Mouse (Mus musculus) stomach, postnatal 0 days (tissue): Measurements from ENCODE around the gene Igsf21. TPM values are rescaled to one million over a fixed set of nuclear protein-coding genes. Genes with fewer than 3 reads are reported as not detected.
A peak's percentile ranks its signal among the peaks of the same experiment; 100 is the strongest.

Experiments used
- ATAC-seq: fragments of 200-750 bp; cut with Nextera tagmentation; 2 replicates; pipeline ENCODE4 v1.8.0; 2017; ENCODE audit not compliant: low FRiP score, low TSS enrichment
- DNase-seq: peaks from one replicate; pipeline ENCODE4 v3.0.0-alpha.2; 2016; ENCODE audit warnings: low spot score
- H3K27ac ChIP-seq: fragments of 300-500 bp; sonication (generic); replicated peaks from 2 replicates; pipeline ENCODE4 v1.5.1; 2014; ENCODE audit warnings: mild to moderate bottlenecking, control low read depth
- H3K27me3 ChIP-seq: fragments of 300-500 bp; sonication (generic); 2 replicates; pipeline ENCODE4 v1.6.1; 2014; ENCODE audit warnings: low read length; ENCODE audit not compliant: control insufficient read depth, insufficient read depth
- H3K36me3 ChIP-seq: fragments of 300-500 bp; sonication (generic); 2 replicates; pipeline ENCODE4 v1.6.1; 2014; ENCODE audit warnings: low read length, mixed read lengths; ENCODE audit not compliant: control insufficient read depth, insufficient read depth
- H3K4me1 ChIP-seq: fragments of 300-500 bp; sonication (generic); replicated peaks from 2 replicates; pipeline ENCODE4 v1.6.1; 2014; ENCODE audit warnings: antibody characterized with exemption; ENCODE audit not compliant: control insufficient read depth, insufficient read depth
- H3K4me2 ChIP-seq: fragments of 300-500 bp; sonication (generic); replicated peaks from 2 replicates; pipeline ENCODE4 v1.6.1; 2014; ENCODE audit warnings: low read depth, mild to moderate bottlenecking, control low read depth, moderate library complexity
- H3K4me3 ChIP-seq: fragments of 300-500 bp; sonication (generic); 2 replicates; pipeline ENCODE4 v1.5.1; 2014; ENCODE audit warnings: low read depth, low read length, control low read depth
- H3K9ac ChIP-seq: fragments of 300-500 bp; sonication (generic); 2 replicates; pipeline ENCODE4 v1.6.1; 2014; ENCODE audit warnings: mild to moderate bottlenecking, low read length, control low read depth, mixed read lengths
- H3K9me3 ChIP-seq: fragments of 300-500 bp; sonication (generic); 2 replicates; pipeline ENCODE4 v1.6.1; 2016; ENCODE audit warnings: low read length; ENCODE audit not compliant: control insufficient read depth
- CTCF ChIP-seq: IDR thresholded peaks from 2 replicates; pipeline ENCODE4 v1.5.1; 2016; ENCODE audit warnings: antibody characterized with exemption, low read depth, mild to moderate bottlenecking, moderate library complexity
- EP300 ChIP-seq: optimal IDR thresholded peaks from 2 replicates; pipeline ENCODE3; 2016; ENCODE audit warnings: antibody characterized with exemption
- WGBS: fragments of 180-500 bp; shearing (Covaris S2); extraction: QIAGEN DNeasy Blood & Tissue Kit; methylation state at CpG from one replicate; pipeline ENCODE4 v1.1.7; 2014; 5-methylcytosine and 5-hydroxymethylcytosine counted together
- polyA plus RNA-seq: library from polyadenylated mRNA; unstranded; fragments of >200 nt; fragmentation: Nextera tagmentation; extraction: Ambion mirVana; gene quantifications from 2 replicates; pipeline ENCODE4 v1.2.1, GENCODE M21; 2015

The Igsf21 gene
- polyA plus RNA-seq, 1 experiment from 2014 or later: 1.2 TPM

- WGBS: 63% methylated on average over 10 of the region's 10 CpGs
- Histone ChIP-seq H3K27ac (no peak overlapping the region), H3K4me1 (no peaks in the 10 kb centered on the region), H3K27me3 (no peaks in the 10 kb centered on the region), H3K36me3 (no peaks in the 10 kb centered on the region), H3K4me3 (no peak overlapping the region), H3K4me2 (no peak overlapping the region), H3K9ac (no peak overlapping the region), H3K9me3 (no peaks in the 10 kb centered on the region)
- TF ChIP-seq EP300 (no peak), CTCF (no peak)
- DNase-seq (no peak), ATAC-seq (no peak)
Observed at GRCm38 (mm10) chr4:140047807-140048362, 198.7 kb downstream of the Igsf21 start.

- Histone ChIP-seq H3K27me3 (no peaks in the 10 kb centered on the region; the same call in 1 of the 2 replicates), H3K4me3 (no peak overlapping the region), H3K9ac (no peak overlapping the region), H3K4me2 (no peak overlapping the region), H3K9me3 (no peaks in the 10 kb centered on the region), H3K36me3 (no peaks in the 10 kb centered on the region), H3K27ac (no peak overlapping the region), H3K4me1 (no peaks in the 10 kb centered on the region)
- ATAC-seq (no peak; the same call in 1 of the 2 replicates), DNase-seq (no peak)
- no peak for TF ChIP-seq CTCF
- TF ChIP-seq EP300: no peak
- WGBS: 29% methylated on average over 12 of the region's 12 CpGs
Observed at GRCm38 (mm10) chr4:140043953-140044352, 202.6 kb downstream of the Igsf21 start.

GRCm38 (mm10) chr4:140038586-140039411, 207.8 kb downstream of the Igsf21 start:
- no peaks in the 10 kb centered on the region for H3K9me3 ChIP-seq
- DNase-seq: no peak
- 12% methylated on average over 26 of the region's 26 CpGs for WGBS
- no peak overlapping the region for H3K9ac ChIP-seq
- H3K4me3 ChIP-seq: no peak overlapping the region
- H3K4me1 ChIP-seq: no peaks in the 10 kb centered on the region
- no peak for ATAC-seq
- TF ChIP-seq CTCF (no peak), EP300 (no peak)
- no peak overlapping the region for H3K27ac ChIP-seq
- no peak overlapping the region for H3K4me2 ChIP-seq
- H3K36me3 ChIP-seq: no peaks in the 10 kb centered on the region
- H3K27me3 ChIP-seq: no peaks in the 10 kb centered on the region; the same call in 1 of the 2 replicates

GRCm38 (mm10) chr4:140037784-140038387, 208.7 kb downstream of the Igsf21 start:
- peak overlapping the region; percentile 36; the same call in 1 of the 2 replicates for H3K4me2 ChIP-seq
- WGBS: 2% methylated on average over 12 of the region's 13 CpGs
- ATAC-seq (peak; percentile 22; the same call in 1 of the 2 replicates), DNase-seq (peak; percentile 24)
- no peak overlapping the region for H3K9ac ChIP-seq
- H3K4me1 ChIP-seq: no peaks in the 10 kb centered on the region
- no peaks in the 10 kb centered on the region; the same call in 1 of the 2 replicates for H3K27me3 ChIP-seq
- no peak overlapping the region for H3K4me3 ChIP-seq
- no peak for TF ChIP-seq EP300
- TF ChIP-seq CTCF: no peak
- no peaks in the 10 kb centered on the region for H3K36me3 ChIP-seq
- H3K9me3 ChIP-seq: no peaks in the 10 kb centered on the region
- H3K27ac ChIP-seq: no peak overlapping the region

GRCm38 (mm10) chr4:140035232-140035631, 211.4 kb downstream of the Igsf21 start:
- no peaks in the 10 kb centered on the region for H3K4me1 ChIP-seq
- ATAC-seq (no peak), DNase-seq (no peak)
- no peaks in the 10 kb centered on the region for H3K9me3 ChIP-seq
- H3K4me3 ChIP-seq: no peak overlapping the region
- H3K4me2 ChIP-seq: no peak overlapping the region
- no peaks in the 10 kb centered on the region for H3K36me3 ChIP-seq
- TF ChIP-seq CTCF (no peak), EP300 (no peak)
- 54% methylated on average over 15 of the region's 15 CpGs for WGBS
- no peak overlapping the region for H3K27ac ChIP-seq
- no peaks in the 10 kb centered on the region; the same call in 1 of the 2 replicates for H3K27me3 ChIP-seq
- H3K9ac ChIP-seq: no peak overlapping the region
